Mouse (Mus musculus): ENCODE results near the gene Olfr1254. TPM values are rescaled to one million over a fixed set of nuclear protein-coding genes. Genes with fewer than 3 reads are reported as not detected.

The Olfr1254 gene
- not detected in 2 replicates for polyA plus RNA-seq (2015; fragmentation: Nextera tagmentation; extraction: Ambion mirVana)

DNA sequence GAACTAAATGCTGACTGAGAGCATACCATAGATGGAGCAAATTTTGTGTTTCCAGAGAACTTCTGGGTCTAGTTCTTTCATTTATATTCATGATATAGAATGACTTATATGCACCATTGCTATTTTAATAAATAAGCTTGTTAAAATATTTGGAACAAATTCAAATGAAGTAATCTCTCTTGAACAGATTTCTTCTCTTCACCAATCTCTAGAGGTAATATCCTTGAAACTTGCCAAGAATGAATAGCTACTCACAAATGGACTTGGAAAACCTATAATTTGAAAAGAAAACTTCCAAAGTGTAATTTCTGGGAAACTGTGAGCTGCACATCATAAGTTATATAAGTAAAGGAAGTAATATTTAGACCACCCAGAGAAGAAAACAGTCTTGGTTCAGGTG is at the start of gene Olfr1254:
Gene Olfr1254 (minus strand): TSS at position 101 of the 400 bp plus-strand sequence.

DNA sequence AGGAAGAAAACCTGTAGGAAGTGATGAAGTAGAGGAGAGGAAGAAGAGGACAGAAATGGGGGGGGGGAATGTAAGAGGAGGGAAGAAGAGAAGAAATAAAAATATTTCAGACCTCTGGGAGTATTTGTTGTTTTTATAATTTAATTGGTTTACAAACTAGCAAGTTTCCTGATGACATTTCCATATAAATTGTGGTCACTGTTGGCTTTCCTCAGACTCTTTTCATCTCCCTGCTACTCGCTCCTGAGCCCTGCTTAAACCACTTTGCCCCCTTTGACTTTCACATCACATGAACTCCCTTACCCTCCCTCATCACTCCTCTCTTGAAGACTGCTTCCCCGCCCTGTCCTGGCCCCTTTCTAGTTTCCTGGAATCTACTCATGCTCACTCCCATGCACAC is 48.0 kb upstream of the Olfr1254 start, which contains the start of gene Olfr1256:
Gene Olfr1256 (minus strand): TSS at position 101 of the 400 bp plus-strand sequence.

DNA sequence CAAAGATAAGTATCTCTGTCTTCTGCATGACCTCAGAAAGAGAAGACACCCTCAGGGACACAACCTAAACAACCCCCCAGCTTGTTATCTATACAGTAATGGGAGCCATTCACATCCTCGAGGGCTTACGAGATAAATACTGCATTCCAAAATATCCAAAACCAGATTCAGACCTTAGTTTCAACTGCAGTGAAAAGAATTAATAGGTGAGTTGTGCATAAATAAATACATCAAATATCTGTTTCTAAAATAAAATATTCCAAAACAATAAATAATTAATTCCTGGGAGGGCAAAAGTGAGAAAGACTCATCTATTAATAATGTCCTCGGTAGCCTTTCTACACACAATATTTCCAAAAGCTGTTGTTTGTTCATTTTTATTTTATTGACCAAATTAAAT is 18.3 kb upstream of the Olfr1254 start, which contains the start of gene Olfr1255:
Gene Olfr1255 (plus strand): TSS at position 301 of the 400 bp plus-strand sequence.

DNA sequence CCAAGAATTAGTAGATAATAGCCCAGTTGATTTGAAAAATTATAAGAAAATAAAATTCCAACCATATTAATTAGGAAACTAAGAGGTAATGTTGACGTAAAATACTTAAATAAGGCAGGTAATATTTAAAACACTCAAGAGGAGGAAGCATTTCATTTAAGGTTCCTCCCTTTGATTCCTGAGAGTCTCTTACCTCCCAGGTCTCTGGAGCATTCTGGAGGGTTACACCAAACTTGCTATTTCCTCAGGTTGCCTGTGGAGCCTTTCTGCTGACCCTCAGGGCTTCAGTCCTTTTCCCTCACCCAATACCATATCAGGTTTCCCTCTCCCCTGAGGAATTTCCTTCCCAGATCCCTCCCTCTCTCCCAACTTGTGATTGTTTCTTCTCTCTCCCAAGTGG is 36.4 kb downstream of the Olfr1254 start, which contains the start of gene Olfr1253:
Gene Olfr1253 (minus strand): TSS at position 101 of the 400 bp plus-strand sequence.

Other genes with a start within 250 kb of the Olfr1254 start
- not detected in 2 replicates for gene Olfr1245, start 215.2 kb downstream of the Olfr1254 start, polyA plus RNA-seq (2015; fragmentation: Nextera tagmentation; extraction: Ambion mirVana)
- not detected in 2 replicates for gene Olfr1246, start 200.5 kb downstream of the Olfr1254 start, polyA plus RNA-seq (2015; fragmentation: Nextera tagmentation; extraction: Ambion mirVana)
- gene Olfr1247, start 179.5 kb downstream of the Olfr1254 start, polyA plus RNA-seq (2015; fragmentation: Nextera tagmentation; extraction: Ambion mirVana), result not detected in 2 replicates
- gene Olfr1248, start 175.4 kb downstream of the Olfr1254 start, polyA plus RNA-seq (2015; fragmentation: Nextera tagmentation; extraction: Ambion mirVana), result not detected in 2 replicates
- not detected in 2 replicates for gene Olfr1249, start 158.6 kb downstream of the Olfr1254 start, polyA plus RNA-seq (2015; fragmentation: Nextera tagmentation; extraction: Ambion mirVana)
- not detected in 2 replicates for gene Olfr1250, start 132.2 kb downstream of the Olfr1254 start, polyA plus RNA-seq (2015; fragmentation: Nextera tagmentation; extraction: Ambion mirVana)
- not detected in 2 replicates for gene Olfr1251, start 121.7 kb downstream of the Olfr1254 start, polyA plus RNA-seq (2015; fragmentation: Nextera tagmentation; extraction: Ambion mirVana)
- not detected in 2 replicates for gene Olfr1252, start 68.6 kb downstream of the Olfr1254 start, polyA plus RNA-seq (2015; fragmentation: Nextera tagmentation; extraction: Ambion mirVana)
- not detected in 2 replicates for gene Olfr1253, start 36.5 kb downstream of the Olfr1254 start, polyA plus RNA-seq (2015; fragmentation: Nextera tagmentation; extraction: Ambion mirVana)
- gene Olfr1255, start 18.4 kb upstream of the Olfr1254 start, polyA plus RNA-seq (2015; fragmentation: Nextera tagmentation; extraction: Ambion mirVana), result not detected in 2 replicates
- gene Olfr1256, start 47.9 kb upstream of the Olfr1254 start, polyA plus RNA-seq (2015; fragmentation: Nextera tagmentation; extraction: Ambion mirVana), result not detected in 2 replicates
- gene Olfr48, start 54.6 kb upstream of the Olfr1254 start, polyA plus RNA-seq (2015; fragmentation: Nextera tagmentation; extraction: Ambion mirVana), result 0.13 TPM in 1 of 2 replicates, not detected in the other
- gene Olfr1257, start 84.8 kb upstream of the Olfr1254 start, polyA plus RNA-seq (2015; fragmentation: Nextera tagmentation; extraction: Ambion mirVana), result not detected in 2 replicates
- gene Olfr1258, start 133.7 kb upstream of the Olfr1254 start, polyA plus RNA-seq (2015; fragmentation: Nextera tagmentation; extraction: Ambion mirVana), result not detected in 2 replicates
- not detected in 2 replicates for gene Olfr1259, start 155.0 kb upstream of the Olfr1254 start, polyA plus RNA-seq (2015; fragmentation: Nextera tagmentation; extraction: Ambion mirVana)
- gene Olfr1260, start 180.7 kb upstream of the Olfr1254 start, polyA plus RNA-seq (2015; fragmentation: Nextera tagmentation; extraction: Ambion mirVana), result not detected in 2 replicates
- gene Olfr1261, start 197.6 kb upstream of the Olfr1254 start, polyA plus RNA-seq (2015; fragmentation: Nextera tagmentation; extraction: Ambion mirVana), result not detected in 2 replicates
- not detected in 2 replicates for gene Olfr1262, start 206.5 kb upstream of the Olfr1254 start, polyA plus RNA-seq (2015; fragmentation: Nextera tagmentation; extraction: Ambion mirVana)
- not detected in 2 replicates for gene Olfr1263, start 218.5 kb upstream of the Olfr1254 start, polyA plus RNA-seq (2015; fragmentation: Nextera tagmentation; extraction: Ambion mirVana)
- not detected in 2 replicates for gene Olfr1264, start 232.0 kb upstream of the Olfr1254 start, polyA plus RNA-seq (2015; fragmentation: Nextera tagmentation; extraction: Ambion mirVana)
- gene Olfr1265, start 241.7 kb upstream of the Olfr1254 start, polyA plus RNA-seq (2015; fragmentation: Nextera tagmentation; extraction: Ambion mirVana), result not detected in 2 replicates

Measured in neural tube, postnatal 0 days (tissue).